Mouse (Mus musculus): ENCODE measurements around the gene Topors. TPM values are rescaled to one million over a fixed set of nuclear protein-coding genes. Genes with fewer than 3 reads are reported as not detected.
A peak's percentile ranks its signal among the peaks of the same experiment; 100 is the strongest.

Gene Topors
- total RNA-seq, 2 experiments from 2014 or later = 15.7 to 18.1 TPM

DNA sequence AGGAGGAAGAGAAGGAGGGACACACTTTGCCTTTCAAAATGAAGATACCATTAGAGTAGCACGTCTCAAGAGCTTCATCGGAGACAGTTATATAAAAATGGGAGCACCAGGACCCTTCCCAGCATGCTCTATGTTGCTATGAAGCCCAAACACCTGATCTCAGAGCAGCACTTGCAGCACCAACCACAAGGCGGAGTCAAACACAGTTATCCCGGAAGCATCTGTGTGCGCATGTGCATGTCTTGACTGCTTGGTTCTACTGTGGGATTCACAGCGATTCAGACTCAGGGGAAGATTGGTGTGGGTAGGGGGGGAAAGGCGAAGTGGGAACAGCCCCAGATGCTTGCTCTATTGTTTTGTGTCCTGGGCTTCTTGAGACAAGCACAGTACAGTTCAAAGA is 51.3 kb downstream of the Topors start:
- intact Hi-C loops (cut with DNase I) = loop anchor here (5.0 kb wide), 1 partner anchor 69 kb away; no protein-coding TSS in a partner anchor
- DNase-seq = peak; percentile 16 to 37

DNA sequence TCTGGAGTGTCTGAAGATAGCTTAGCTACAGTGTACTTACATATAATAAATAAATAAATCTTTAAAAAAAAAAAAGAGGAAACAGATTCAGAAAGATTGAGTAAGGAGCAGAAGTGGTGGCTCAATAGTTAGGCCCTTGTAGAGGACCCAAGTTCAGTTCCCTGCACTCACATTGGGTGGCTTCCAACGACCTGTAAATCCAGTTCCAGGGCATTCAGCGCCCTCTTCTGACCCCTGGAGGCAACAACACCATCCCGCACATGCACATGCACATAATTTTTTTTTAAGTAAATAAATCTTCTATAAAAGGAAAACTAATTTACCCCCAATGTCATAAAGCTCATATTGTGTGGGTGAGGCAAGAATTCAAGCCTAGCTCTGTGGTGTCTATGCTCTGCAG is 51.7 kb downstream of the Topors start:
- no peak for DNase-seq
- intact Hi-C loops (cut with DNase I) = loop anchor here (5.0 kb wide), 1 partner anchor 69 kb away; no protein-coding TSS in a partner anchor

DNA sequence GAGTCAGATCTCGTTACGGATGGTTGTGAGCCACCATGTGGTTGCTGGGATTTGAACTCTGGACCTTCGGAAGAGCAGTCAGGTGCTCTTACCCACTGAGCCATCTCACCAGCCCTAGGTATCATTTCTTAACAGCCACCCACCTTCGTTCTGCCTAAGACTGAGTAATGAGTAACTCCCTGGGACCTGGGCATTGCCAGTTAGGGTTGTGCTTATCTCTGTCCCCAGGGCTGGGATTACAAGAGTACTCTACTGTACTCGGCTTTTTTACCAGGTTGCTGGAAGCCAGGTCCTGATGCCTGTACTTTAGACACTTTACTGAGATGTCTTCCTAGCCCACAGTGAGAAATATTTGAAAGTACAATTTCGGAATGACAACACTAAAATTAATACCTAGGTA is 57.5 kb downstream of the Topors start:
- DNase-seq = no peak
- intact Hi-C loops (cut with DNase I) = no loop called here

Other genes starting within 250 kb of the Topors start
- 10 to 100 TPM; 43.7 to 45.9 TPM for gene Aco1, start 126.8 kb downstream of the Topors start, total RNA-seq (2021)
- 10 to 100 TPM in 1 of 2 experiments, 1 to 10 TPM in 1; 7.7 to 10.2 TPM for gene Ddx58, start 30.0 kb downstream of the Topors start, total RNA-seq (2021)
- 10 to 100 TPM; 34.2 to 34.7 TPM for gene Smim27, start 271 bp downstream of the Topors start, total RNA-seq (2021)
- 100 to 1,000 TPM; 450 to 461 TPM for gene Ndufb6, start 9.6 kb upstream of the Topors start, total RNA-seq (2021)
- under 1 TPM; 0.15 to 0.19 TPM for gene Tmem215, start 202.3 kb upstream of the Topors start, total RNA-seq (2021)